Mouse (Mus musculus) E14TG2a.4 (cell line): ENCODE data around the gene Zfp428.

ENCODE experiments used
- CTCF ChIP-seq: conservative IDR thresholded peaks from 2 replicates; pipeline ENCODE4 v1.5.1; 2014; ENCODE audit warnings: low read length
- POU5F1 ChIP-seq: IDR thresholded peaks from 2 replicates; pipeline ENCODE4 v1.6.1; 2014; ENCODE audit warnings: low read length, borderline replicate concordance

- TF ChIP-seq CTCF (no peak), POU5F1 (no peak)
These were observed 19.0 kb downstream of the Zfp428 start for GRCm38 (mm10) chr7:24525686-24526420.
